Mouse (Mus musculus) midbrain, embryonic 12.5 days (tissue): Measurements from ENCODE around the gene Gm20532. TPM values are rescaled to one million over a fixed set of nuclear protein-coding genes. Genes with fewer than 3 reads are reported as not detected.
A peak's percentile ranks its signal among the peaks of the same experiment; 100 is the strongest.

Source experiments
- ATAC-seq: fragments of 200-750 bp; cut with Nextera tagmentation; 2 replicates; pipeline ENCODE4 v1.8.0; 2017; ENCODE audit warnings: low read depth, moderate TSS enrichment, moderate library complexity; ENCODE audit not compliant: low FRiP score
- H3K27ac ChIP-seq: fragments of 300-500 bp; sonication (generic); replicated peaks from 2 replicates; pipeline ENCODE4 v1.5.1; 2016; ENCODE audit warnings: mild to moderate bottlenecking
- H3K27me3 ChIP-seq: fragments of 300-500 bp; sonication (generic); 2 replicates; pipeline ENCODE4 v1.6.1; 2016; ENCODE audit warnings: mild to moderate bottlenecking
- H3K36me3 ChIP-seq: fragments of 300-500 bp; sonication (generic); 2 replicates; pipeline ENCODE4 v1.6.1; 2016
- H3K4me1 ChIP-seq: fragments of 300-500 bp; sonication (generic); 2 replicates; pipeline ENCODE4 v1.6.1; 2016
- H3K4me2 ChIP-seq: fragments of 300-500 bp; sonication (generic); replicated peaks from 2 replicates; pipeline ENCODE4 v1.6.1; 2016; ENCODE audit warnings: mild to moderate bottlenecking, moderate library complexity
- H3K4me3 ChIP-seq: fragments of 300-500 bp; sonication (generic); 2 replicates; pipeline ENCODE4 v1.5.1; 2016; ENCODE audit warnings: mild to moderate bottlenecking
- H3K9ac ChIP-seq: fragments of 300-500 bp; sonication (generic); replicated peaks from 2 replicates; pipeline ENCODE4 v1.6.1; 2016; ENCODE audit warnings: mild to moderate bottlenecking, moderate library complexity
- H3K9me3 ChIP-seq: fragments of 300-500 bp; sonication (generic); 2 replicates; pipeline ENCODE4 v1.6.1; 2016; ENCODE audit warnings: mild to moderate bottlenecking
- WGBS: fragments of 180-500 bp; shearing (Covaris S2); methylation state at CpG from one replicate; pipeline ENCODE4 v1.1.7; 2016; 5-methylcytosine and 5-hydroxymethylcytosine counted together
- polyA plus RNA-seq: library from polyadenylated mRNA; unstranded; fragments of >200 nt; fragmentation: Nextera tagmentation; extraction: Ambion mirVana; gene quantifications from 2 replicates; pipeline ENCODE4 v1.2.1, GENCODE M21; 2016

The Gm20532 gene
- polyA plus RNA-seq, 1 experiment from 2014 or later: not detected

- ATAC-seq: no peak
These were observed 46.3 kb downstream of the Gm20532 start for GRCm38 (mm10) chr2:26632541-26633395.

DNA sequence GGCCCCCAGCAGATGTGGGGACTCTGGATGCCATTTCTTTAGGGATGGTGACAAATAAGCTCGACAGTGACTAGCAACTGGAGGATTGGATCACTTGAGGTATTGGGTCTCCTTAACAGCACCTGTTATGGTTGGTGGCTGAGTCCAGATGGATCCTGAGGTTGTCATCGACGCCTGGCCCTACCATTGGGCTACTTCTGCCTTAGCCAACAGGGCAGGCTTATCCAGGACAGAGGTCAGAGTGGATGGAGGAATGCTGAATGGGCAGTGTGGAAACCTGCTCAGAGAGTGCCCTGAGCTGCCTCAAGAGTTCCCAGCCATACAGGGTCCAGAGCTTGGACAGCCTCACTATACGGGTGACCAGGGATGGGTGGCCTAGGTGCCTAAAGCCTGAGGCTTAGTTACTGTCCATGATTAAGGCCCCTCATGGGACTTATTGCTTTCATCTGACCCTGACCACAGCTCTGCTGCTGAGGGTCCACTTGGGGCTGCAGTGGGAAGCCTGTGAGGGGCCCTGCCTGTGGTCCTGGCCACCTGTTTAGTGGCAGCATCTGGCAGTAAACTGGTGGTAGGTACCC, 47.6 kb downstream of the Gm20532 start:
- Histone ChIP-seq H3K27me3 (no peaks in the 10 kb centered on the region), H3K9ac (no peak overlapping the region), H3K4me3 (no peak overlapping the region), H3K36me3 (peaks cover 45% of the 10 kb centered on the region), H3K27ac (0 out of 2 replicates have a peak overlapping the region, but pooled peaks have one; percentile 17), H3K9me3 (no peaks in the 10 kb centered on the region), H3K4me2 (no peak overlapping the region), H3K4me1 (peaks cover 41% of the 10 kb centered on the region)
- no peak for ATAC-seq
- 71% methylated on average over 4 of the region's 4 CpGs for WGBS

More at GRCm38 (mm10) chr2:26632541-26633395, 46.3 kb downstream of the Gm20532 start:
- H3K9me3 ChIP-seq: no peaks in the 10 kb centered on the region
- H3K27me3 ChIP-seq: no peaks in the 10 kb centered on the region
- peak overlapping the region; percentile 31 for H3K27ac ChIP-seq
- H3K4me1 ChIP-seq: peaks cover 35% of the 10 kb centered on the region
- H3K9ac ChIP-seq: no peak overlapping the region
- no peak overlapping the region for H3K4me2 ChIP-seq
- WGBS: 87% methylated on average over 16 of the region's 16 CpGs
- H3K36me3 ChIP-seq: peaks cover 41% of the 10 kb centered on the region
- no peak overlapping the region for H3K4me3 ChIP-seq

GRCm38 (mm10) chr2:26634629-26635488, 48.4 kb downstream of the Gm20532 start:
- peaks cover 45% of the 10 kb centered on the region for H3K36me3 ChIP-seq
- H3K4me2 ChIP-seq: no peak overlapping the region
- H3K27me3 ChIP-seq: no peaks in the 10 kb centered on the region
- H3K4me3 ChIP-seq: no peak overlapping the region
- WGBS: 66% methylated on average over 12 of the region's 12 CpGs
- peak overlapping the region; percentile 32; the same call in 1 of the 2 replicates for H3K27ac ChIP-seq
- no peak overlapping the region; the same call in 1 of the 2 replicates for H3K9ac ChIP-seq
- no peak for ATAC-seq
- H3K9me3 ChIP-seq: no peaks in the 10 kb centered on the region
- H3K4me1 ChIP-seq: peaks cover 36% of the 10 kb centered on the region

DNA sequence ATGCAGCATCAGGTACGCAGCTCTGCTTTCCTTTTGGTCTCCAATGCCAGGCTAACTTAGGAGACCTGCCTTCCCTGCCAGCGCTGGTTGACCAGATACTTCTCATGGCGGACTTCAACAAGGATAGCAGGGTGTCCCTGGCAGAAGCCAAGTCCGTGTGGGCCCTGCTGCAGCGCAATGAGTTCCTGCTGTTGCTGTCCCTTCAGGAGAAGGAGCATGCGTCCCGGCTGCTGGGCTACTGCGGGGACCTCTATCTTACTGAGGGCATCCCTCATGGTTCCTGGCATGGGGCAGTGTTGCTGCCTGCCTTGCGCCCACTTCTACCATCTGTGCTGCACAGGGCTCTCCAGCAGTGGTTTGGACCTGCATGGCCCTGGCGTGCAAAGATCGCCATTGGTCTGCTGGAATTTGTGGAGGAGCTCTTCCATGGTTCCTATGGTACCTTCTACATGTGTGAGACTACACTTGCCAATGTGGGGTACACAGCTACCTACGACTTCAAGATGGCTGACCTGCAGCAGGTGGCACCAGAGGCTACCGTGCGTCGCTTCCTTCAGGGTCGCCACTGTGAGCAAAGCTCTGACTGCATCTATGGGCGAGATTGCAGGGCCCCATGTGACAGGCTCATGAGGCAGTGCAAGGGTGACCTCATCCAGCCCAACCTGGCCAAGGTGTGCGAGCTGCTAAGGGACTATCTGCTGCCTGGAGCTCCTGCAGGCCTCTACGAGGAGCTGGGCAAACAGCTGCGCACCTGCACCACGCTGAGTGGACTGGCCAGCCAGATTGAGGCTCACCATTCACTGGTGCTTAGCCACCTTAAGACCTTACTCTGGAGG, 49.3 kb downstream of the Gm20532 start:
- Histone ChIP-seq H3K4me2 (no peak overlapping the region), H3K9me3 (no peaks in the 10 kb centered on the region), H3K27ac (peak overlapping the region; percentile 32; the same call in 1 of the 2 replicates), H3K9ac (no peak overlapping the region; the same call in 1 of the 2 replicates), H3K36me3 (peaks cover 45% of the 10 kb centered on the region), H3K4me3 (no peak overlapping the region), H3K4me1 (peaks cover 33% of the 10 kb centered on the region), H3K27me3 (no peaks in the 10 kb centered on the region)
- 74% methylated on average over 21 of the region's 21 CpGs for WGBS
- no peak for ATAC-seq

DNA sequence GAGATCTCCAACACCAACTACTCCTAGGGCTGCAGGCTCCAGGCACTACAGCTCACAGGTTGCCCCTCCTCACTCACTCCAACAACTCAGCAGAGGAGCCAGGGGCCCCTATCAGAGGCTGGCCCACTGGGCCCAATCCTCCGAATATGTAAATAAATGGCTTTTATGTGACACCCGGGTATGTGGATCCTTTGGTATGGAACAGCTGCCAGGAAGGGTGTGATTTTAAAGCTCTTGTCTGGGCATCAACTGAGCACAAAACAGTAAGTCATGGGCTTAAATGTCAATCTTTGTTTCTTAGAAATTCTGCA, 49.8 kb downstream of the Gm20532 start:
- Histone ChIP-seq H3K9ac (no peak overlapping the region), H3K9me3 (no peaks in the 10 kb centered on the region), H3K4me1 (peaks cover 32% of the 10 kb centered on the region), H3K27ac (no peak overlapping the region), H3K36me3 (peaks cover 45% of the 10 kb centered on the region), H3K4me2 (no peak overlapping the region), H3K4me3 (no peak overlapping the region), H3K27me3 (no peaks in the 10 kb centered on the region)
- WGBS: 62% methylated on average over 2 of the region's 2 CpGs
- no peak for ATAC-seq

GRCm38 (mm10) chr2:26637316-26637932, 51.0 kb downstream of the Gm20532 start:
- H3K4me2 ChIP-seq: no peak overlapping the region

GRCm38 (mm10) chr2:26638039-26638438, 51.6 kb downstream of the Gm20532 start:
- no peaks in the 10 kb centered on the region for H3K9me3 ChIP-seq
- H3K36me3 ChIP-seq: peaks cover 41% of the 10 kb centered on the region
- 89% methylated on average over 5 of the region's 5 CpGs for WGBS
- ATAC-seq: no peak
- peaks cover 28% of the 10 kb centered on the region for H3K4me1 ChIP-seq
- H3K27ac ChIP-seq: no peak overlapping the region
- peak overlapping the region; percentile 94; the same call in 1 of the 2 replicates for H3K4me3 ChIP-seq
- peak overlapping the region; percentile 0; the same call in 1 of the 2 replicates for H3K9ac ChIP-seq
- peak overlapping the region; percentile 84; the same call in 1 of the 2 replicates for H3K4me2 ChIP-seq
- no peaks in the 10 kb centered on the region for H3K27me3 ChIP-seq

More at GRCm38 (mm10) chr2:26637316-26637932, 51.0 kb downstream of the Gm20532 start:
- peaks cover 28% of the 10 kb centered on the region for H3K4me1 ChIP-seq
- no peak overlapping the region for H3K4me3 ChIP-seq
- ATAC-seq: no peak
- peak overlapping the region; percentile 0; the same call in 1 of the 2 replicates for H3K9ac ChIP-seq
- peaks cover 41% of the 10 kb centered on the region for H3K36me3 ChIP-seq
- WGBS: 89% methylated on average over 4 of the region's 4 CpGs
- H3K9me3 ChIP-seq: no peaks in the 10 kb centered on the region
- H3K27me3 ChIP-seq: no peaks in the 10 kb centered on the region
- no peak overlapping the region for H3K27ac ChIP-seq

GRCm38 (mm10) chr2:26638572-26638971, 52.1 kb downstream of the Gm20532 start:
- Histone ChIP-seq H3K36me3 (peaks cover 41% of the 10 kb centered on the region), H3K9ac (peak overlapping the region; percentile 96), H3K4me3 (peak overlapping the region; percentile 94), H3K9me3 (no peaks in the 10 kb centered on the region), H3K4me2 (peak overlapping the region; percentile 84), H3K27ac (0 out of 2 replicates have a peak overlapping the region, but pooled peaks have one; percentile 8), H3K27me3 (no peaks in the 10 kb centered on the region), H3K4me1 (peaks cover 25% of the 10 kb centered on the region)
- 75% methylated on average over 5 of the region's 5 CpGs for WGBS
- ATAC-seq: no peak

DNA sequence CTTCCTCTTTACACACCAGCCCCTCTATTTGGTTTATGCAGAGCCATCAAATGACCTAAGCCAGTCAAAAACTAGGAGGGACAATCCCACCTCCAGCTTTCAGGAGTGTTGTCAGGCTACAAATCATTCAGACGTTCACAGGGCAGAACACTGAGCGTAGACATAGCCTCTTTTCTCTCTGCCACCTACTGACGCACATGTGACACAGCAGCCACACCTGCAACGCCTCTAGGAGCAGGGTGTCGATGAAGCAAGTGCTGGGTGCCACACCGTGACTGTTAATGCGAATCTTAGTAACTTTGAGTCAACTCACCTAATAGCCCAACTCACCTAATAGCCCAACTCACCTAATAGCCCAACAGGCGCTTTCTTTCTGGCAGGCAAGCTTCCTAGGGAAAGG, 52.6 kb downstream of the Gm20532 start:
- Histone ChIP-seq H3K27me3 (no peaks in the 10 kb centered on the region), H3K9me3 (no peaks in the 10 kb centered on the region), H3K4me2 (peak overlapping the region; percentile 84), H3K4me3 (peak overlapping the region; percentile 94), H3K27ac (peak overlapping the region; percentile 8; the same call in 1 of the 2 replicates), H3K36me3 (peaks cover 38% of the 10 kb centered on the region), H3K9ac (peak overlapping the region; percentile 96), H3K4me1 (peaks cover 23% of the 10 kb centered on the region)
- no peak for ATAC-seq
- WGBS: 9% methylated on average over 8 of the region's 8 CpGs

GRCm38 (mm10) chr2:26639838-26640830, 53.7 kb downstream of the Gm20532 start:
- H3K36me3 ChIP-seq: peaks cover 28% of the 10 kb centered on the region
- H3K9ac ChIP-seq: peak overlapping the region; percentile 96
- peak overlapping the region; percentile 94 for H3K4me3 ChIP-seq
- H3K27me3 ChIP-seq: no peaks in the 10 kb centered on the region
- 4% methylated on average over 49 of the region's 49 CpGs for WGBS
- peaks cover 23% of the 10 kb centered on the region for H3K4me1 ChIP-seq
- peak overlapping the region; percentile 84 for H3K4me2 ChIP-seq
- no peaks in the 10 kb centered on the region for H3K9me3 ChIP-seq
- H3K27ac ChIP-seq: peak overlapping the region; percentile 73
- ATAC-seq: peak; percentile 87
